Mouse (Mus musculus) kidney, adult 2 months (tissue): ENCODE measurements at regions not wholly inside any gene's neighbourhood (a gene's known extent, or its start where the extent isn't known, plus 50 kb on each side); places are given as distances from the start of the nearest gene placed in this dataset.

Source experiments
- CTCF ChIP-seq: fragments of 200-500 bp; conservative IDR thresholded peaks from 2 replicates; pipeline ENCODE4 v1.5.1; 2011; ENCODE audit warnings: low read depth, mild to moderate bottlenecking, control low read depth, low read length, moderate library complexity, mixed read lengths; ENCODE audit not compliant: insufficient read depth, insufficient read length
- POLR2A ChIP-seq: fragments of 200-500 bp; IDR thresholded peaks from one replicate; pipeline ENCODE4 v1.6.1; 2011; ENCODE audit warnings: low read depth, low read length, control low read depth

- TF ChIP-seq POLR2A (no peak), CTCF (no peak)
These were observed 105.1 kb downstream of the Tnfsf11 start for GRCm38 (mm10) chr14:78202781-78203180.
